9 mouse cellular contexts compared by ENCODE assay signal in the genomic region with DNA sequence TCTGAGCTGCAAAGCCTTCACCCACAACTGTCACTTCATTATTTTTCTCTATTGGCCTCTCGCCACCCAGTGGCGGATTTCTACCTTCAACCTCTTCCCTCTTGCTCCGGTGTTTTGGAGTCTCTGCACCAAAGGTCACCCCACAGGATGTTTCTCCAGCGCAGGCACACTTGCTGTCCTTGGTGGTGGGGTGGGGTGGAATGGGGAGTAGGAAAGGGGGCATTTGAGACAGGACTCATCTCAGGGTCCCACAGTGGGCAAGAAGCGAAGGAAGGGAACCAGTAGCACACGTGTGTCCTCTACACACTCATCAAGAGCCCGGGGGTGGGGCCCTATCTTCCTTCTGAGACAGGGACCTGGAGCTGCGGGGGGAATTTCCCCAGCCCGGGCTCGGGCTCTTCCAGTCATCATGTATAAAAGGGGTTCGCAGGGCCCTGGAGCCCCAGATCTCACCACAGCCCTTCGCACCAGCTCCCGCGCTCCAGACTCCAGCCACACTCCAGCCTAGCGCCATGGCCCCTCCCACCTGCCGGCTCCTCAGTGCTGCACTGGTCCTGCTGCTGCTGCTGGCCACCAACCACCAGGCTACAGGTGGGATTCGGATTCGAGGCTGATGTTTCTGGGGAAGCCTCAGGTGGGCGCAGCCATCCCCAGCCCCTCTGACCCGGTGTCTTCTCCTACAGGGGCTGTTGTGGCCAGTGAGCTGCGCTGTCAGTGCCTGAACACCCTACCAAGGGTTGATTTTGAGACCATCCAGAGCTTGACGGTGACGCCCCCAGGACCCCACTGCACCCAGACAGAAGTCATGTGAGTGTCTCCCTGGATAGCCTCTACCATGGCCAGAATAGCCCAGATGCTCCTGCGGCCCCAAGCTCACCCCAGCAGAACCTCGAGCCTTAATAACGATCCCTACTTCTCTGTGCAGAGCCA. TPM values are rescaled to one million over a fixed set of nuclear protein-coding genes. Genes with fewer than 3 reads are reported as not detected.
DNase-seq lines count a peak whose midpoint lies in the region; ATAC-seq and TF ChIP-seq lines count a peak whose summit lies in the region.
"Had no signal": no experiment of that assay in that cellular context is flagged by ENCODE, and none has a peak within 500 bp of the region (broad histone marks: within the 10 kb centered on the region; RNA-seq: fewer than 3 reads in every experiment).

Gene Cxcl3, plus strand, starts transcription at position 445 of the 930 bp plus-strand sequence.

- CTCF ChIA-PET in Patski (lab: Charles Lee) = interaction anchor here (0.6 to 3.2 kb wide), 15 partner anchors 13 to 126 kb away, joined by 3 to 39 read pairs (median 4); partner anchors contain the start of genes Cxcl5 and Pf4

- H3K27me3 ChIP-seq in Patski = no peaks in the 10 kb centered on the region
- no peaks in the 10 kb centered on the region for H3K27me3 ChIP-seq in kidney, embryonic 15.5 days
- no peaks in the 10 kb centered on the region; the same call in 1 of the 2 replicates for H3K27me3 ChIP-seq in small intestine, adult 2 months (ENCODE audit: control insufficient read depth, insufficient read depth, low read length)

- no peak for TF ChIP-seq POLR2A in small intestine, adult 2 months (IDR thresholded peaks at IDR 0.05; ENCODE audit: low read depth, low read length)

- in situ Hi-C loops in Patski (cut with MboI; ENCODE audit: low pct_unique_long_range_greater_than_20kb) = loop anchor here (5.0 kb wide), 1 partner anchor 129 kb away; no protein-coding TSS in a partner anchor

- H3K4me2 ChIP-seq in kidney, embryonic 15.5 days = peak within 1 kb of the TSS; percentile 91

- H3K9me3 ChIP-seq in kidney, embryonic 15.5 days (replicated peaks) = no peaks in the 10 kb centered on the region

- peak within 1 kb of the TSS; percentile 29; the same call in 1 of the 2 replicates for H3K9ac ChIP-seq in kidney, embryonic 15.5 days

- no peaks in the 10 kb centered on the region for H3K36me3 ChIP-seq in kidney, embryonic 15.5 days
- no peaks in the 10 kb centered on the region for H3K36me3 ChIP-seq in small intestine, adult 2 months (ENCODE audit: control insufficient read depth, insufficient read depth, low read length)

- peak within 1 kb of the TSS; percentile 45 for H3K4me3 ChIP-seq in kidney, embryonic 15.5 days (replicated peaks)
- peak within 1 kb of the TSS; percentile 39 for H3K4me3 ChIP-seq in small intestine, adult 2 months (ENCODE audit: low read depth, low read length)

- TF ChIP-seq CTCF in Patski (IDR thresholded peaks at IDR 0.05) = peak; percentile 72
- peak; percentile 32; the same call in 1 of the 2 replicates for TF ChIP-seq CTCF in small intestine, adult 2 months (IDR thresholded peaks at IDR 0.05; ENCODE audit: extremely low read depth, insufficient read length, insufficient replicate concordance, low read depth, low read length)

- H3K27ac ChIP-seq in kidney, embryonic 15.5 days = no peak within 1 kb of the TSS
- H3K27ac ChIP-seq in small intestine, adult 2 months (ENCODE audit: insufficient read depth, low read depth, low read length) = no peak within 1 kb of the TSS

- WGBS in kidney, embryonic 15.5 days = 17% methylated on average over 26 of the region's 26 CpGs
- 18% methylated on average over 26 of the region's 26 CpGs for WGBS in small intestine, adult 2 months

- peak; percentile 17 for ATAC-seq in Patski
- ATAC-seq in kidney, embryonic 15.5 days (replicated peaks; ENCODE audit: low FRiP score) = peak; percentile 87

- H3K4me1 ChIP-seq in kidney, embryonic 15.5 days = peaks cover 24% of the 10 kb centered on the region
- peaks cover 4% of the 10 kb centered on the region; the same call in 1 of the 2 replicates for H3K4me1 ChIP-seq in small intestine, adult 2 months (ENCODE audit: control insufficient read depth, insufficient read depth, insufficient read length, low read length)

- DNase-seq in adrenal gland, postnatal 14 days = peak; percentile 23
- no peak for DNase-seq in adrenal gland, postnatal 4 days (ENCODE audit: low spot score in 2 of 2)
- no peak for DNase-seq in Patski (ENCODE audit: low read depth, low spot score)
- peak; percentile 48 for DNase-seq in forelimb bud, embryonic 11.5 days (ENCODE audit: low read depth, low spot score)
- DNase-seq in lung, postnatal 14 days = peak; percentile 53
- no peak for DNase-seq in right cerebral cortex, postnatal 36 days (ENCODE audit: low spot score in 2 of 2)

- POLR2A ChIA-PET in Patski (lab: Charles Lee) = no interaction called here

RNA-seq across cellular contexts. Expression of gene Cxcl3, which starts in this region (rescaled TPM):
- not detected in 2 replicates for total RNA-seq in adrenal gland, postnatal 14 days (2021)
- not detected for total RNA-seq in adrenal gland, postnatal 4 days (2021)
- not detected for polyA plus RNA-seq in Patski (2021)
- not detected in 2 replicates for polyA plus RNA-seq in kidney, embryonic 15.5 days (2015; fragmentation: Nextera tagmentation; extraction: Ambion mirVana)
- polyA plus RNA-seq in small intestine, adult 2 months (2012; rRNA removed) = 0.39 and 2.9 TPM in 2 replicates
- total RNA-seq: layer of hippocampus, postnatal 10 days had no signal

Comparison
In these comparisons a context has a peak if more than half of its experiments do, and no peak if none do; other contexts are left out.
1. Peak in DNase-seq in adrenal gland, postnatal 14 days; RNA of the gene not detected or under 1 TPM.
2. Peak in ATAC-seq in Patski; RNA of the gene not detected or under 1 TPM.
3. Peak in ATAC-seq, H3K4me3 ChIP-seq, H3K9ac ChIP-seq and H3K4me2 ChIP-seq in kidney, embryonic 15.5 days; RNA of the gene not detected or under 1 TPM.
4. DNase-seq: peak in forelimb bud, embryonic 11.5 days (single experiment) and lung, postnatal 14 days (single experiment); none in adrenal gland, postnatal 4 days (0 of 2), Patski (single experiment) and right cerebral cortex, postnatal 36 days (0 of 2).